Mouse (Mus musculus): ENCODE measurements around the gene Olfr1420. TPM values are rescaled to one million over a fixed set of nuclear protein-coding genes. Genes with fewer than 3 reads are reported as not detected.

Olfr1420 gene
- total RNA-seq (2014; fragmentation: Nextera tagmentation), result not detected in 2 replicates
- total RNA-seq (2017), result 0.17 and 0.38 TPM in 2 replicates
- not detected in 2 replicates for polyA plus RNA-seq (2012)

DNA sequence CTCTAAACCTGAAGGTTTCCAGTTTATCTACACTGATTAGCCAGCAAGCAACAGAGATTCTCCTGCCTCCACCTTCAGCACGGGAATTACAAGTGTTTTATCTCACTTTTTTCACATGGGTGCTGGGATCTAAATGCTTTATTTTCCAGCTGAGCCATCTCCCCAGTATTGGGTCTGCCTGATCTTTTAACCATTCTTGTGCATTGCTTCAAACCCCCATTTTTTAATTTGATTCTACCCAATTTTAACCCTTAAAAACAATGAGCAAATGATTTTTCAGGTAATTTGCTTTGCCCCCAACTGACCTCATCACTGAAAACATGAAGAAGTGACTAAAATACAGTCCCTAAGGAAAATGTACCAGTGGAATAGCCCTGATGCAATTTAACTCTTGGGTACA is at the start of gene Olfr1420:
Gene Olfr1420, plus strand, starts transcription at position 301 of the 400 bp plus-strand sequence.
- ATAC-seq (ENCODE audit: extremely low read depth, insufficient number of reproducible peaks, low FRiP score, poor library complexity, severe bottlenecking) (no peak), DNase-seq (ENCODE audit: low spot score) (no peak)
- Histone ChIP-seq H3K4me3 (ENCODE audit: low read depth, low read length) (no peak within 1 kb of the TSS), H3K4me1 (ENCODE audit: insufficient read depth, low read depth, low read length) (no peaks in the 10 kb centered on the region), H3K36me3 (replicated peaks) (no peaks in the 10 kb centered on the region), H3K27me3 (ENCODE audit: insufficient read depth, low read length) (peaks cover 4% of the 10 kb centered on the region), H3K9me3 (replicated peaks) (no peaks in the 10 kb centered on the region)
- TF ChIP-seq GATA2 (IDR thresholded peaks at IDR 0.05; ENCODE audit: borderline replicate concordance, low read depth, low read length), result no peak
- TF ChIP-seq CTCF (IDR thresholded peaks at IDR 0.05; ENCODE audit: low read depth, low read length), result no peak
- no peak for TF ChIP-seq TAL1 (conservative IDR thresholded peaks at IDR 0.05; ENCODE audit: low read depth, low read length)
- TF ChIP-seq GATA1 (IDR thresholded peaks at IDR 0.05; ENCODE audit: borderline replicate concordance, low read length), result no peak
- TF ChIP-seq POLR2AphosphoS5 (IDR thresholded peaks at IDR 0.05; ENCODE audit: insufficient replicate concordance, low read depth, low read length), result no peak

DNA sequence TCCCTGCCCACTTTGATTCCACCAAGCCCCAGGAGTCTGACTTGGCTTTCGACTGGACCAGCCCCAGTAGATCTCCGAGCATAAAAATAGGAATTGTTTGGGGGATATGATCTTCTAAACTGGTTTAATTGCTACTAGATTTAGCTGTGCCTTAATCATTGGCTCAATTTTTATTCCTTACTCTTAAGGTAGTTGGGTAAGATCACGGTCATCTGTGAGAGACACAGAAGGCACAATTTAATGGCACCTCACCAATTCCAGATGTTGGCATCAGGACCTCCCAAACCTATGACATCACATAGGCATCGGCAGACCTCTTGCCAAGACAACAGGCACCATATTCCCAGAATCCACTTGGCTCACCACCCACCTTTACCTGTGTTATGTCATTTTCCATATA is 47.2 kb upstream of the Olfr1420 start, which contains the start of gene Olfr1417:
Gene Olfr1417, minus strand, starts transcription at position 101 of the 400 bp plus-strand sequence.
- Histone ChIP-seq H3K36me3 (replicated peaks) (no peaks in the 10 kb centered on the region), H3K4me1 (ENCODE audit: insufficient read depth, low read depth, low read length) (no peaks in the 10 kb centered on the region), H3K4me3 (ENCODE audit: low read depth, low read length) (no peak within 1 kb of the TSS), H3K27me3 (ENCODE audit: insufficient read depth, low read length) (no peaks in the 10 kb centered on the region; the same call in 1 of the 2 replicates), H3K9me3 (replicated peaks) (no peaks in the 10 kb centered on the region)
- DNase-seq (ENCODE audit: low spot score) (no peak), ATAC-seq (ENCODE audit: extremely low read depth, insufficient number of reproducible peaks, low FRiP score, poor library complexity, severe bottlenecking) (no peak)
- TF ChIP-seq GATA2 (IDR thresholded peaks at IDR 0.05; ENCODE audit: borderline replicate concordance, low read depth, low read length), result no peak
- no peak for TF ChIP-seq GATA1 (IDR thresholded peaks at IDR 0.05; ENCODE audit: borderline replicate concordance, low read length)
- no peak for TF ChIP-seq POLR2AphosphoS5 (IDR thresholded peaks at IDR 0.05; ENCODE audit: insufficient replicate concordance, low read depth, low read length)
- no peak for TF ChIP-seq TAL1 (conservative IDR thresholded peaks at IDR 0.05; ENCODE audit: low read depth, low read length)
- no peak for TF ChIP-seq CTCF (IDR thresholded peaks at IDR 0.05; ENCODE audit: low read depth, low read length)

DNA sequence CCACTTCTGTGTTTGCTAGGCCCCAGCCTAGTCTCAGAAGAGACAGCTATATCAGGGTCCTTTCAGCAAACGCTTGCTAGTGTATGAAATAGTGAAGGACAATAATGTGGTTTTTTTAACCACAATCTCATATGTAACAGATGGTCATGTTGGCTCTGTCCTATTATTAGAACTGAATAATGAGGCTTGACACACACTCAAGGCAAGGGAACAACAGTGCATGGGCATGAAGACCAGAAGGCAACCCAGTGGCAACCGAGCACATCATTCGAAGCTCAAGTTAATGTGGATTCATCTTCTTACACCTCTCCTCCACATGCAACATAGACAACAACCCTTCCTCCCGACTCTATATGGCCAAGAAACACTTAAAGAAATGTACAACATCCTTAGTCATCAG is 40.0 kb upstream of the Olfr1420 start:
- Histone ChIP-seq H3K4me3 (ENCODE audit: low read depth, low read length) (no peak overlapping the region), H3K4me1 (ENCODE audit: insufficient read depth, low read depth, low read length) (no peaks in the 10 kb centered on the region), H3K9me3 (replicated peaks) (no peaks in the 10 kb centered on the region), H3K36me3 (replicated peaks) (no peaks in the 10 kb centered on the region), H3K27me3 (ENCODE audit: insufficient read depth, low read length) (no peaks in the 10 kb centered on the region; the same call in 1 of the 2 replicates)
- no peak for TF ChIP-seq CTCF (IDR thresholded peaks at IDR 0.05; ENCODE audit: low read depth, low read length)
- no peak for TF ChIP-seq TAL1 (conservative IDR thresholded peaks at IDR 0.05; ENCODE audit: low read depth, low read length)
- no peak for TF ChIP-seq GATA2 (IDR thresholded peaks at IDR 0.05; ENCODE audit: borderline replicate concordance, low read depth, low read length)
- ATAC-seq (ENCODE audit: extremely low read depth, insufficient number of reproducible peaks, low FRiP score, poor library complexity, severe bottlenecking), result no peak
- DNase-seq (ENCODE audit: low spot score), result no peak

DNA sequence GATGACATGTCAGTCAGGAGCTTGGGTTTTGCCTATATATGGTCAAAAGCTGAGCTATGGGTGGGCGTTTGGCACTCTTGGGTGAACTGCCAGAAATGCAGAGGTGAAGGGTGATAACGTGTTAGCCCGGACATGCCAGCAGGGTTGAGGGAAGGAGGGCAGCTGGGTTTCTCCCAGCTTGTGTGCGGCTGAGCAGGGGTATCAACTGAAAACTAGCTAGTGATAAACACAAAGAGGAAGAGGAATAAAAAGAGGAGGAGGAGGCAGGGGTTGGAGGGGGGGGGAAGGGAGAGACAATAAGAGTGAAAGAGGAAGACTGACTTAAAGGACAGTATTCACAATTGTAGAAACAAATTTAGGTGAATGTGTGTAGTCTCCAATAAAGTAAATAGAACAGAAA is 33.7 kb upstream of the Olfr1420 start:
- H3K27me3 ChIP-seq (ENCODE audit: insufficient read depth, low read length), result peaks cover 3% of the 10 kb centered on the region
- no peak for TF ChIP-seq GATA2 (IDR thresholded peaks at IDR 0.05; ENCODE audit: borderline replicate concordance, low read depth, low read length)
- no peaks in the 10 kb centered on the region for H3K36me3 ChIP-seq (replicated peaks)
- H3K9me3 ChIP-seq (replicated peaks), result no peaks in the 10 kb centered on the region
- H3K4me3 ChIP-seq (ENCODE audit: low read depth, low read length), result no peak overlapping the region
- no peaks in the 10 kb centered on the region for H3K4me1 ChIP-seq (ENCODE audit: insufficient read depth, low read depth, low read length)
- ATAC-seq (ENCODE audit: extremely low read depth, insufficient number of reproducible peaks, low FRiP score, poor library complexity, severe bottlenecking) (no peak), DNase-seq (ENCODE audit: low spot score) (no peak)

DNA sequence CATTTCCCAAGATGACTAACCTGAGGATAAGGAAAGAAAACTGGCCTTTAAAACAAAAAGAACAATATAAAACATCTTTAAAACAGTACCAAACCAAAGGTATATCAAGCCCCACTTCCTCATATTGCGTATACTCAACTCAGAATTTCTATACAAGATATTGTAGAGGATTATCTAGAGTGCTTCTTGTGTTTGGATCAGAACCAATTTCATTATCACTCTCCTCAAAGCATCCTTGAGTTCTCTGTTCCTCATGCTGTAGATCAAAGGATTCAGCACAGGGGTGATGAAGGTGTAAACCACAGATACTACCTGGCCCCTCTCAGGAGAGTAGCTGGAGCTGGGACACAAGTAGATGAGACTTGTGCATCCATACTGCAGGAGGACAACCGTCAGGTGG is 31.5 kb upstream of the Olfr1420 start:
- Histone ChIP-seq H3K36me3 (replicated peaks) (no peaks in the 10 kb centered on the region), H3K4me3 (ENCODE audit: low read depth, low read length) (no peak overlapping the region), H3K4me1 (ENCODE audit: insufficient read depth, low read depth, low read length) (no peaks in the 10 kb centered on the region), H3K9me3 (replicated peaks) (no peaks in the 10 kb centered on the region), H3K27me3 (ENCODE audit: insufficient read depth, low read length) (peaks cover 3% of the 10 kb centered on the region)
- DNase-seq (ENCODE audit: low spot score) (no peak), ATAC-seq (ENCODE audit: extremely low read depth, insufficient number of reproducible peaks, low FRiP score, poor library complexity, severe bottlenecking) (no peak)
- TF ChIP-seq TAL1 (conservative IDR thresholded peaks at IDR 0.05; ENCODE audit: low read depth, low read length) (no peak), GATA1 (IDR thresholded peaks at IDR 0.05; ENCODE audit: borderline replicate concordance, low read length) (no peak), CTCF (IDR thresholded peaks at IDR 0.05; ENCODE audit: low read depth, low read length) (no peak), POLR2AphosphoS5 (IDR thresholded peaks at IDR 0.05; ENCODE audit: insufficient replicate concordance, low read depth, low read length) (no peak), GATA2 (IDR thresholded peaks at IDR 0.05; ENCODE audit: borderline replicate concordance, low read depth, low read length) (no peak)

DNA sequence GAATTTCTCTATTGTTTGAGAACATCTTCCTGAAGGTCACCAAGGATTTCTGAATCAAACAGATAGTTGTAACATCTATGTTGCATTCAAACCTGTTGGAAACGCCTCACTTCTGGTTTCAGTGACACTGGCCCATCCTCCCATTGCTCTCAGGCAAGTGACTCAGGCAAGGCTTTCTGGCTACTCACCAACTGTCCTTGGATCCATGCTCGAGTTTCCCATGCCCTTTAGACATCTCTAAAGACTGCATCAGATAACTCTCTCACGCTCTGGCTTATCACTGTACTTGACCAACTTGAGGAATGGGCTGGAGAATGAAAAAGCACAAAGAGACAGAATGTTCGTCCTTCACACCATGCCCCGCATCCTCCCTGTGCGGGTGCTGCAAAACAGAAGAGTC is 29.9 kb upstream of the Olfr1420 start:
- H3K4me1 ChIP-seq (ENCODE audit: insufficient read depth, low read depth, low read length), result no peaks in the 10 kb centered on the region
- DNase-seq (ENCODE audit: low spot score) (no peak), ATAC-seq (ENCODE audit: extremely low read depth, insufficient number of reproducible peaks, low FRiP score, poor library complexity, severe bottlenecking) (no peak)
- no peaks in the 10 kb centered on the region for H3K9me3 ChIP-seq (replicated peaks)
- peaks cover 3% of the 10 kb centered on the region; the same call in 1 of the 2 replicates for H3K27me3 ChIP-seq (ENCODE audit: insufficient read depth, low read length)
- TF ChIP-seq CTCF (IDR thresholded peaks at IDR 0.05; ENCODE audit: low read depth, low read length), result no peak
- no peak for TF ChIP-seq GATA2 (IDR thresholded peaks at IDR 0.05; ENCODE audit: borderline replicate concordance, low read depth, low read length)
- no peak for TF ChIP-seq POLR2AphosphoS5 (IDR thresholded peaks at IDR 0.05; ENCODE audit: insufficient replicate concordance, low read depth, low read length)
- TF ChIP-seq TAL1 (conservative IDR thresholded peaks at IDR 0.05; ENCODE audit: low read depth, low read length), result no peak
- no peak for TF ChIP-seq GATA1 (IDR thresholded peaks at IDR 0.05; ENCODE audit: borderline replicate concordance, low read length)
- H3K4me3 ChIP-seq (ENCODE audit: low read depth, low read length), result no peak overlapping the region
- H3K36me3 ChIP-seq (replicated peaks), result no peaks in the 10 kb centered on the region

DNA sequence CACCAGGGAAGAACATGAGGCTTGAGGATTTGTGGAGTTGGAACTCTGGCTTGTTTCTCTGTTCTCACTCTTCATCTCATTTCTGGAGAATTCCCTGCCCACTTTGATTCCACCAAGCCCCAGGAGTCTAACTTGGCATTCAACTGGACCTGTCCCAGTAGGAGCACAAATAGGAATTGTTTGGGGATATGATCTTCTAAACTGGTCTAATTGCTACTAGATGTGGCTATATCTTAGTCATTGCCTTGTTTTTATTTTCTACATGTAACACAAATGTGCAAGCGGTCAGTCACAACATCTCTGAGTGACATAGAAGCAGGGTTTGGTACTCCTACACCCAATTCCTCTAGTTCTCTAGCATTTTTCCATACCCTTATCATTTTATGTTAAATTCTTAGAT is 25.4 kb upstream of the Olfr1420 start, which contains the start of gene Olfr1418:
Gene Olfr1418, minus strand, starts transcription at position 101 of the 400 bp plus-strand sequence.
- Histone ChIP-seq H3K27me3 (ENCODE audit: insufficient read depth, low read length) (no peaks in the 10 kb centered on the region), H3K4me3 (ENCODE audit: low read depth, low read length) (no peak within 1 kb of the TSS), H3K9me3 (replicated peaks) (no peaks in the 10 kb centered on the region), H3K36me3 (replicated peaks) (no peaks in the 10 kb centered on the region), H3K4me1 (ENCODE audit: insufficient read depth, low read depth, low read length) (no peaks in the 10 kb centered on the region)
- no peak for ATAC-seq (ENCODE audit: extremely low read depth, insufficient number of reproducible peaks, low FRiP score, poor library complexity, severe bottlenecking)
- no peak for TF ChIP-seq POLR2AphosphoS5 (IDR thresholded peaks at IDR 0.05; ENCODE audit: insufficient replicate concordance, low read depth, low read length)
- no peak for TF ChIP-seq GATA1 (IDR thresholded peaks at IDR 0.05; ENCODE audit: borderline replicate concordance, low read length)
- no peak for TF ChIP-seq TAL1 (conservative IDR thresholded peaks at IDR 0.05; ENCODE audit: low read depth, low read length)
- TF ChIP-seq CTCF (IDR thresholded peaks at IDR 0.05; ENCODE audit: low read depth, low read length), result no peak
- TF ChIP-seq GATA2 (IDR thresholded peaks at IDR 0.05; ENCODE audit: borderline replicate concordance, low read depth, low read length), result no peak
- no peak for DNase-seq (ENCODE audit: low spot score)

Data from G1E (cell line).